Mouse (Mus musculus): ENCODE measurements at regions not wholly inside any gene's neighbourhood (a gene's known extent, or its start where the extent isn't known, plus 50 kb on each side); places are given as distances from the start of the nearest gene placed in this dataset.

- no peak overlapping the region for H3K9ac ChIP-seq (ENCODE audit: low read length)
- 73% methylated on average over 4 of the region's 4 CpGs for WGBS
- ATAC-seq (ENCODE audit: insufficient number of reproducible peaks, low FRiP score, low TSS enrichment, low read depth): no peak
These were observed 62.2 kb upstream of the Fam3c start for GRCm38 (mm10) chr6:22418279-22418678.

DNA sequence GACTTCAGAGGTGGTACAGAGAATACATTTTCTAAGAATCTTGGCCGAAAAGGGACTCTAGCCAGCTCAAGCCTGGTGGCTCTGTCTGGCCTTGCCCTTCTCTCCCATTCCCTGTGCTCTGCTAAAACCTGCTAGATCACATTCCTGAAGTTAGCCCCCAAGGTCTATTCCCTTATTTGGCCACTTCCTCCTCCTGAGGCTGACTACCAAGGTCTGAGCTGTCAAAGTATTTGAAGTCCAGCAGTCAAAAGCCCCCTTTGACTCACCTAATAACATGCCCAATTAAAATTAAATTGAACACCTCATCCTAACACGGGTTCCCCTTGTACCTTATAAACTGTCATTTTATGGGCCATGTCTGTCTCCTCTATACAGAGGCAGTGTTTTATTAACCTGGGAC lies 61.1 kb upstream of the Fam3c start:
- H3K4me1 ChIP-seq (ENCODE audit: control insufficient read depth, insufficient read depth, low read length): no peaks in the 10 kb centered on the region
- H3K36me3 ChIP-seq (ENCODE audit: control insufficient read depth, insufficient read depth, low read length): no peaks in the 10 kb centered on the region
- ATAC-seq (ENCODE audit: insufficient number of reproducible peaks, low FRiP score, low TSS enrichment, low read depth) (peak; percentile 85), DNase-seq (ENCODE audit: low spot score) (peak; percentile 38)
- H3K27ac ChIP-seq (replicated peaks; ENCODE audit: low read depth, low read length): no peak overlapping the region
- no peak overlapping the region for H3K4me3 ChIP-seq (ENCODE audit: low read depth, low read length)
- H3K27me3 ChIP-seq (ENCODE audit: control insufficient read depth, insufficient read depth, low read length): no peaks in the 10 kb centered on the region
- no peak overlapping the region for H3K4me2 ChIP-seq (ENCODE audit: low read depth, severe bottlenecking)
- no peaks in the 10 kb centered on the region for H3K9me3 ChIP-seq (ENCODE audit: control insufficient read depth, low read length)
- 38% methylated on average over 2 of the region's 2 CpGs for WGBS
- no peak overlapping the region for H3K9ac ChIP-seq (ENCODE audit: low read length)

More at GRCm38 (mm10) chr6:22418279-22418678, 62.2 kb upstream of the Fam3c start:
- no peak for DNase-seq (ENCODE audit: low spot score)
- Histone ChIP-seq H3K4me1 (ENCODE audit: control insufficient read depth, insufficient read depth, low read length) (no peaks in the 10 kb centered on the region), H3K9me3 (ENCODE audit: control insufficient read depth, low read length) (no peaks in the 10 kb centered on the region), H3K4me2 (ENCODE audit: low read depth, severe bottlenecking) (no peak overlapping the region), H3K27ac (replicated peaks; ENCODE audit: low read depth, low read length) (no peak overlapping the region), H3K27me3 (ENCODE audit: control insufficient read depth, insufficient read depth, low read length) (no peaks in the 10 kb centered on the region), H3K36me3 (ENCODE audit: control insufficient read depth, insufficient read depth, low read length) (no peaks in the 10 kb centered on the region), H3K4me3 (ENCODE audit: low read depth, low read length) (no peak overlapping the region)

DNA sequence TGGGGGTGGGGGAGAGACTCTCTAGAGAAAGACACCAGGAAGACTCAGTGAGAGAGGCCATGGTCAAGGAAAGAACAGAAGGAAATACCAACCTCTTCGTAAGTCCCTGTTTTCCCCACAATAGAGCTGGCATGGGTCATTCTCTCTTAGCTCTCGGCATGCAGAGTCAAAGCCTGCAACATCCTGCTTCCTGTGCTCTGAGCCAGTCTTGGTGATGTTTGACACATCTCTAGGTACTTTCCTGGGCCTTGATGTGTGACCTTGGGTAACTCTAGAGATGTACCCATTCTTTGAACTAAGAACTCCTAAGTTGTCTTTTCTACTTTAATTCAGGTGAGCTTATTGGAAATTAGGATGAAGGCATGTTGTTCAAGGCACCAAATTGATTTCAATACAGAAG lies 55.8 kb upstream of the Fam3c start:
- Histone ChIP-seq H3K9ac (ENCODE audit: low read length) (no peak overlapping the region), H3K4me2 (ENCODE audit: low read depth, severe bottlenecking) (no peak overlapping the region), H3K27ac (replicated peaks; ENCODE audit: low read depth, low read length) (no peak overlapping the region), H3K4me1 (ENCODE audit: control insufficient read depth, insufficient read depth, low read length) (no peaks in the 10 kb centered on the region), H3K36me3 (ENCODE audit: control insufficient read depth, insufficient read depth, low read length) (no peaks in the 10 kb centered on the region), H3K9me3 (ENCODE audit: control insufficient read depth, low read length) (no peaks in the 10 kb centered on the region), H3K27me3 (ENCODE audit: control insufficient read depth, insufficient read depth, low read length) (no peaks in the 10 kb centered on the region), H3K4me3 (ENCODE audit: low read depth, low read length) (no peak overlapping the region)
- ATAC-seq (ENCODE audit: insufficient number of reproducible peaks, low FRiP score, low TSS enrichment, low read depth) (no peak), DNase-seq (ENCODE audit: low spot score) (no peak)
- WGBS: 91% methylated on average over 2 of the region's 2 CpGs

DNA sequence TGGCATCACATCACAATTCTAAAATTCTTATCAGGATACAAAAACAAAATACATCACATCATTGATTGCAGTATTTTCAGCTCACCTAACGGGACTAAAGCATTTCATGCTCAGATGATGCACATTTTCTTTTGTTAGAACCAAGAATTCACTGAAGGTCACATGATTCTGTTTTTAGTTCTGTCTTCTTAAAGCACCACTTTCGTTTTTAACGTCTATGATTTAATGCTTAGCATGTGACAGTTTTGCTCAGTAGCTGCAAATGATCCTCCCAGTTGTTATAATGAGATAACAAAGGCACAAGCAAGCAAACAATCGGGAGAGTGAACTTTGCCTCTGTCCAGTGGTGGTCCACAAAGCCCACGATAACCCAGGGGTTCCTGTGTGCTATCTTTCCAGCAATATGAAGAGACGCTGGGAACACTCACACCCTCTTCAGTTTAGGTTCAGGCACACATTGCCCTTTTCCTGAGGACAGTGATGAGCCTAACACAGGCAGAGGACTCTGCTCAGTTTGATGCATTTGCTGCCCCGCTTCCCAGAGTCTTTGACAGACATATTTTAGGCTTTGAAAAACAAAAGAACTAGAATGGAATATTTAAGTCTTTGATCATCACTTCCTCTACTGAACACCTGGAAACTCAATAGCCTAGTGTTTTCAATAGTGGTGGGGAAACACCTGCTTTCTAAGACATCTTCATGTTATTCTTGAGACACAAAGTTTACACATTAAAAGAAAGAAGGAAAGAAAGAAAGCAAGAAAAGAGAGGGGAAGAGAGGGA lies 53.0 kb upstream of the Fam3c start:
- no peak overlapping the region for H3K9ac ChIP-seq (ENCODE audit: low read length)
- DNase-seq (ENCODE audit: low spot score): no peak
- WGBS: 74% methylated on average over 7 of the region's 7 CpGs
- H3K27me3 ChIP-seq (ENCODE audit: control insufficient read depth, insufficient read depth, low read length): no peaks in the 10 kb centered on the region
- H3K9me3 ChIP-seq (ENCODE audit: control insufficient read depth, low read length): no peaks in the 10 kb centered on the region
- no peak overlapping the region for H3K4me2 ChIP-seq (ENCODE audit: low read depth, severe bottlenecking)
- H3K4me1 ChIP-seq (ENCODE audit: control insufficient read depth, insufficient read depth, low read length): no peaks in the 10 kb centered on the region
- no peak overlapping the region for H3K27ac ChIP-seq (replicated peaks; ENCODE audit: low read depth, low read length)
- no peaks in the 10 kb centered on the region for H3K36me3 ChIP-seq (ENCODE audit: control insufficient read depth, insufficient read depth, low read length)
- no peak overlapping the region for H3K4me3 ChIP-seq (ENCODE audit: low read depth, low read length)
- ATAC-seq (ENCODE audit: insufficient number of reproducible peaks, low FRiP score, low TSS enrichment, low read depth): no peak
